Mouse (Mus musculus): ENCODE results near the gene Dst. TPM values are rescaled to one million over a fixed set of nuclear protein-coding genes. Genes with fewer than 3 reads are reported as not detected.

The Dst gene
- polyA plus RNA-seq (2012; fragmentation: generic; extraction: Trizol): 49.7 TPM

- H3K36me3 ChIP-seq (ENCODE audit: control insufficient read depth, insufficient read depth): no peaks in the 10 kb centered on the region
Measured at GRCm38 (mm10) chr1:33908191-33908962, at the start of gene Dst. Gene Dst (plus strand): TSS chr1:33908225.

GRCm38 (mm10) chr1:33869031-33869430 is 39.0 kb upstream of the Dst start:
- no peak overlapping the region for H3ac ChIP-seq (ENCODE audit: control insufficient read depth, insufficient read length)
- no peak overlapping the region for H3K4me2 ChIP-seq (ENCODE audit: low read depth)
- H3K4me3 ChIP-seq: no peak overlapping the region
- H3K27me3 ChIP-seq (ENCODE audit: control insufficient read depth, insufficient read depth, insufficient read length): no peaks in the 10 kb centered on the region
- no peaks in the 10 kb centered on the region for H3K79me2 ChIP-seq (ENCODE audit: control insufficient read depth, insufficient read depth)
- TF ChIP-seq MYOG (IDR thresholded peaks at IDR 0.05; ENCODE audit: control insufficient read depth in 1 of 3, insufficient read depth in 1 of 3, insufficient read length in 2 of 3, low read depth in 2 of 3): no peak
- no peak for TF ChIP-seq CEBPB (IDR thresholded peaks at IDR 0.05; ENCODE audit: insufficient read depth, poor library complexity, severe bottlenecking)
- TF ChIP-seq TCF12 (IDR thresholded peaks at IDR 0.05; ENCODE audit: insufficient read depth, poor library complexity, severe bottlenecking): no peak
- no peak for TF ChIP-seq POLR2AphosphoS2 (IDR thresholded peaks at IDR 0.05; ENCODE audit: insufficient read length, low read depth)
- no peak for TF ChIP-seq SRF (IDR thresholded peaks at IDR 0.05; ENCODE audit: control insufficient read depth, insufficient read length, low read depth)
- TF ChIP-seq MAX (IDR thresholded peaks at IDR 0.05; ENCODE audit: low read depth): no peak
- TF ChIP-seq MYOD1 (IDR thresholded peaks at IDR 0.05; ENCODE audit: control insufficient read depth in 1 of 3, insufficient read length in 2 of 3, low read depth in 2 of 3): no peak
- no peak for TF ChIP-seq POLR2A (IDR thresholded peaks at IDR 0.05; ENCODE audit: insufficient read length, low read depth)
- TF ChIP-seq TCF3 (IDR thresholded peaks at IDR 0.05; ENCODE audit: insufficient read length, low read depth): no peak
- no peak for TF ChIP-seq REST (IDR thresholded peaks at IDR 0.05; ENCODE audit: insufficient read depth, insufficient read length)
- no peak for TF ChIP-seq USF1 (IDR thresholded peaks at IDR 0.05; ENCODE audit: low read depth)
- TF ChIP-seq E2F4 (IDR thresholded peaks at IDR 0.05; ENCODE audit: insufficient read depth): no peak
- H3K36me3 ChIP-seq (ENCODE audit: control insufficient read depth, insufficient read depth): no peaks in the 10 kb centered on the region

More at GRCm38 (mm10) chr1:33908191-33908962, at the start of gene Dst:
- H3K4me3 ChIP-seq: peak within 1 kb of the TSS; percentile 68
- H3K4me2 ChIP-seq (ENCODE audit: low read depth): peak within 1 kb of the TSS; percentile 92
- no peaks in the 10 kb centered on the region for H3K27me3 ChIP-seq (ENCODE audit: control insufficient read depth, insufficient read depth, insufficient read length)
- TF ChIP-seq USF1 (IDR thresholded peaks at IDR 0.05; ENCODE audit: low read depth) (no peak), CEBPB (IDR thresholded peaks at IDR 0.05; ENCODE audit: insufficient read depth, poor library complexity, severe bottlenecking) (no peak), POLR2AphosphoS2 (IDR thresholded peaks at IDR 0.05; ENCODE audit: insufficient read length, low read depth) (no peak), SRF (IDR thresholded peaks at IDR 0.05; ENCODE audit: control insufficient read depth, insufficient read length, low read depth) (no peak), E2F4 (IDR thresholded peaks at IDR 0.05; ENCODE audit: insufficient read depth) (no peak), TCF12 (IDR thresholded peaks at IDR 0.05; ENCODE audit: insufficient read depth, poor library complexity, severe bottlenecking) (no peak), TCF3 (IDR thresholded peaks at IDR 0.05; ENCODE audit: insufficient read length, low read depth) (no peak), REST (IDR thresholded peaks at IDR 0.05; ENCODE audit: insufficient read depth, insufficient read length) (no peak), MYOD1 (IDR thresholded peaks at IDR 0.05; ENCODE audit: control insufficient read depth in 1 of 3, insufficient read length in 2 of 3, low read depth in 2 of 3) (no peak), MYOG (IDR thresholded peaks at IDR 0.05; ENCODE audit: control insufficient read depth in 1 of 3, insufficient read depth in 1 of 3, insufficient read length in 2 of 3, low read depth in 2 of 3) (no peak), POLR2A (IDR thresholded peaks at IDR 0.05; ENCODE audit: insufficient read length, low read depth) (no peak), MAX (IDR thresholded peaks at IDR 0.05; ENCODE audit: low read depth) (no peak)
- peaks cover 28% of the 10 kb centered on the region for H3K79me2 ChIP-seq (ENCODE audit: control insufficient read depth, insufficient read depth)
- H3ac ChIP-seq (ENCODE audit: control insufficient read depth, insufficient read length): peak within 1 kb of the TSS; percentile 99

GRCm38 (mm10) chr1:33869437-33869836 is 38.6 kb upstream of the Dst start:
- Histone ChIP-seq H3K4me2 (ENCODE audit: low read depth) (no peak overlapping the region), H3K4me3 (no peak overlapping the region), H3K79me2 (ENCODE audit: control insufficient read depth, insufficient read depth) (no peaks in the 10 kb centered on the region), H3K27me3 (ENCODE audit: control insufficient read depth, insufficient read depth, insufficient read length) (no peaks in the 10 kb centered on the region), H3K36me3 (ENCODE audit: control insufficient read depth, insufficient read depth) (no peaks in the 10 kb centered on the region), H3ac (ENCODE audit: control insufficient read depth, insufficient read length) (no peak overlapping the region)
- TF ChIP-seq MYOD1 (IDR thresholded peaks at IDR 0.05; ENCODE audit: control insufficient read depth in 1 of 3, insufficient read length in 2 of 3, low read depth in 2 of 3) (no peak), REST (IDR thresholded peaks at IDR 0.05; ENCODE audit: insufficient read depth, insufficient read length) (no peak), MAX (IDR thresholded peaks at IDR 0.05; ENCODE audit: low read depth) (no peak), POLR2AphosphoS2 (IDR thresholded peaks at IDR 0.05; ENCODE audit: insufficient read length, low read depth) (no peak), TCF12 (IDR thresholded peaks at IDR 0.05; ENCODE audit: insufficient read depth, poor library complexity, severe bottlenecking) (no peak), POLR2A (IDR thresholded peaks at IDR 0.05; ENCODE audit: insufficient read length, low read depth) (no peak)

GRCm38 (mm10) chr1:33873561-33873960 is 34.5 kb upstream of the Dst start:
- H3ac ChIP-seq (ENCODE audit: control insufficient read depth, insufficient read length): no peak overlapping the region
- H3K4me2 ChIP-seq (ENCODE audit: low read depth): no peak overlapping the region
- no peaks in the 10 kb centered on the region for H3K36me3 ChIP-seq (ENCODE audit: control insufficient read depth, insufficient read depth)
- H3K79me2 ChIP-seq (ENCODE audit: control insufficient read depth, insufficient read depth): no peaks in the 10 kb centered on the region
- H3K27me3 ChIP-seq (ENCODE audit: control insufficient read depth, insufficient read depth, insufficient read length): no peaks in the 10 kb centered on the region
- no peak overlapping the region for H3K4me3 ChIP-seq
- no peak for TF ChIP-seq REST (IDR thresholded peaks at IDR 0.05; ENCODE audit: insufficient read depth, insufficient read length)
- TF ChIP-seq POLR2AphosphoS2 (IDR thresholded peaks at IDR 0.05; ENCODE audit: insufficient read length, low read depth): no peak
- TF ChIP-seq TCF12 (IDR thresholded peaks at IDR 0.05; ENCODE audit: insufficient read depth, poor library complexity, severe bottlenecking): no peak
- TF ChIP-seq MYOD1 (IDR thresholded peaks at IDR 0.05; ENCODE audit: control insufficient read depth in 1 of 3, insufficient read length in 2 of 3, low read depth in 2 of 3): no peak
- TF ChIP-seq MAX (IDR thresholded peaks at IDR 0.05; ENCODE audit: low read depth): no peak
- no peak for TF ChIP-seq USF1 (IDR thresholded peaks at IDR 0.05; ENCODE audit: low read depth)
- TF ChIP-seq MYOG (IDR thresholded peaks at IDR 0.05; ENCODE audit: control insufficient read depth in 1 of 3, insufficient read depth in 1 of 3, insufficient read length in 2 of 3, low read depth in 2 of 3): no peak
- no peak for TF ChIP-seq SRF (IDR thresholded peaks at IDR 0.05; ENCODE audit: control insufficient read depth, insufficient read length, low read depth)
- TF ChIP-seq POLR2A (IDR thresholded peaks at IDR 0.05; ENCODE audit: insufficient read length, low read depth): no peak
- TF ChIP-seq E2F4 (IDR thresholded peaks at IDR 0.05; ENCODE audit: insufficient read depth): no peak
- no peak for TF ChIP-seq TCF3 (IDR thresholded peaks at IDR 0.05; ENCODE audit: insufficient read length, low read depth)
- no peak for TF ChIP-seq CEBPB (IDR thresholded peaks at IDR 0.05; ENCODE audit: insufficient read depth, poor library complexity, severe bottlenecking)

Measured in myocyte (in vitro differentiated cells).